Mouse (Mus musculus): ENCODE measurements around the gene Asic2.

- TF ChIP-seq POLR2A (IDR thresholded peaks at IDR 0.05; ENCODE audit: borderline replicate concordance, insufficient read depth, low read length) (no peak), CTCF (IDR thresholded peaks at IDR 0.05; ENCODE audit: borderline replicate concordance, insufficient read depth, low read depth, low read length) (no peak)
Observed at GRCm38 (mm10) chr11:80948103-80948502, 1020.2 kb downstream of the Asic2 start.
